Comparison of ENCODE assay signal across 17 mouse cellular contexts in the genomic region with DNA sequence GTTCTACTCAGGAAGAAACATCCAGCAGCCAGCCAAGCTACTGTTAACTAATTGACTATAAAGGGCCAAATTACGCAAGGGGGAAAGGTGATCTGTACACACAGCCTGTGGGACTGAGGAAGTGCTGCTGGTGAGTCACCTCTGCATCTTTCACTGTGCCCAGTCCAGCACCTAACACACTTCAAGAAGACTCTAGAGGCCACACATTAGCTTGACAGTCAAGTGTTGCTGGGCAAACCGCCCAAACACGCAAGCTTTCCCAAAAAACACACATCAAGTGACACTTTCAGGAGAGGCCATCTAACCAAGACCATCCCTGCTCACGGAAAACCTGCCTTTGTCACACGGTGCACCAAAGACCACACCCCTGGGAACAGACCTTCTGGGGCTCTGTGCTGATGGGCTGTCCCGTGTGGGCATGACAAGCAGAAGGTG. TPM values are rescaled to one million over a fixed set of nuclear protein-coding genes. Genes with fewer than 3 reads are reported as not detected.
A peak's percentile ranks its signal among the peaks of the same experiment; 100 is the strongest.
DNase-seq lines count a peak whose midpoint lies in the region; ATAC-seq and TF ChIP-seq lines count a peak whose summit lies in the region.
"Had no signal": no experiment of that assay in that cellular context is flagged by ENCODE, and none has a peak within 500 bp of the region (broad histone marks: within the 10 kb centered on the region; RNA-seq: fewer than 3 reads in every experiment).

No protein-coding gene starts in this region.

- H3K27ac ChIP-seq in kidney, embryonic 16.5 days (ENCODE audit: low read length), result no peak overlapping the region
- H3K27ac ChIP-seq: kidney, embryonic 15.5 days; layer of hippocampus, adult 2 months; limb, embryonic 13.5 days had no signal

- 0 out of 2 replicates have a peak, but pooled peaks cover 3% of the 10 kb centered on the region for H3K4me1 ChIP-seq in lung, adult 2 months (ENCODE audit: control insufficient read depth, insufficient read depth, low read length)
- H3K4me1 ChIP-seq in kidney, embryonic 16.5 days (ENCODE audit: insufficient read depth, low read length), result peaks cover 19% of the 10 kb centered on the region
- H3K4me1 ChIP-seq: limb, embryonic 13.5 days had no signal

- DNase-seq in fat pad, adult 2 months (ENCODE audit: extremely low read depth, low read depth, low spot score), result peak; percentile 62
- peak; percentile 67 for DNase-seq in lung, adult 2 months
- DNase-seq in urinary bladder, postnatal 4 days (ENCODE audit: low spot score in 2 of 2), result no peak
- DNase-seq in thymus, postnatal 14 days, result no peak
- DNase-seq: cerebellum, postnatal 25 days; gastrocnemius, postnatal 14 days; retina, postnatal 1 day; thymus, postnatal 25 days had no signal

- no peak for TF ChIP-seq POLR2A in lung, adult 2 months (IDR thresholded peaks at IDR 0.05; ENCODE audit: borderline replicate concordance, extremely low read depth, low read depth, low read length)

- WGBS in lung, adult 2 months, result 61% methylated on average over 6 of the region's 6 CpGs
- WGBS in kidney, embryonic 16.5 days, result 84% methylated on average over 6 of the region's 6 CpGs

- no peak overlapping the region for H3K4me2 ChIP-seq in kidney, embryonic 16.5 days (replicated peaks; ENCODE audit: low read depth, low read length)
- H3K4me2 ChIP-seq: heart, embryonic 11.5 days; kidney, embryonic 15.5 days; limb, embryonic 13.5 days had no signal

- H3K36me3 ChIP-seq in C2C12 (ENCODE audit: control insufficient read depth, insufficient read depth), result peaks cover 6% of the 10 kb centered on the region
- H3K36me3 ChIP-seq in kidney, embryonic 16.5 days (ENCODE audit: insufficient read depth, low read length), result peaks cover 28% of the 10 kb centered on the region

- ATAC-seq in megakaryocyte progenitor cell, adult 5-6 weeks (replicated peaks; ENCODE audit: poor library complexity), result peak; percentile 49
- ATAC-seq in kidney, embryonic 16.5 days (ENCODE audit: low FRiP score, low TSS enrichment), result no peak
- ATAC-seq: activated CD4-positive, CD25-positive, alpha-beta regulatory T cell, adult 4 months; CD4-positive, CD25-positive, alpha-beta regulatory T cell, adult 4 months had no signal

- H3K79me3 ChIP-seq in C2C12 (ENCODE audit: low read depth), result no peaks in the 10 kb centered on the region

- H3ac ChIP-seq in C2C12 (ENCODE audit: control insufficient read depth, insufficient read length, low read depth), result no peak overlapping the region

- H3K9ac ChIP-seq in kidney, embryonic 16.5 days (replicated peaks; ENCODE audit: low read length), result no peak overlapping the region
- H3K9ac ChIP-seq: kidney, embryonic 15.5 days; limb, embryonic 13.5 days had no signal

- H3K9me3 ChIP-seq in kidney, embryonic 16.5 days (ENCODE audit: low read length), result no peaks in the 10 kb centered on the region
- H3K9me3 ChIP-seq: kidney, embryonic 15.5 days; limb, embryonic 13.5 days had no signal

- H3K27me3 ChIP-seq in C2C12 (ENCODE audit: control insufficient read depth, insufficient read depth, insufficient read length), result no peaks in the 10 kb centered on the region
- no peaks in the 10 kb centered on the region for H3K27me3 ChIP-seq in kidney, embryonic 16.5 days (ENCODE audit: insufficient read depth, low read length)
- H3K27me3 ChIP-seq: kidney, embryonic 15.5 days; limb, embryonic 13.5 days had no signal

- no peaks in the 10 kb centered on the region for H3K79me2 ChIP-seq in C2C12 (ENCODE audit: control insufficient read depth, insufficient read depth)

- TF ChIP-seq CTCF in C2C12 (IDR thresholded peaks at IDR 0.05; ENCODE audit: control insufficient read depth, insufficient read depth, insufficient read length), result no peak
- TF ChIP-seq CTCF in lung, adult 2 months (IDR thresholded peaks at IDR 0.05; ENCODE audit: insufficient read depth, low read length), result no peak

- no peak overlapping the region for H3K4me3 ChIP-seq in C2C12 (ENCODE audit: insufficient read depth, poor library complexity, severe bottlenecking)
- H3K4me3 ChIP-seq in lung, adult 2 months (replicated peaks; ENCODE audit: extremely low read depth, low read depth, low read length), result no peak overlapping the region
- H3K4me3 ChIP-seq in kidney, embryonic 16.5 days (ENCODE audit: low read length), result no peak overlapping the region
- H3K4me3 ChIP-seq: kidney, embryonic 15.5 days; layer of hippocampus, adult 2 months; limb, embryonic 13.5 days had no signal

TF ChIP-seq in C2C12, 6 proteins besides CTCF, POLR2A, EP300 and RAD21:
- TF ChIP-seq MAX (IDR thresholded peaks at IDR 0.05), result no peak
- TF ChIP-seq CEBPB (IDR thresholded peaks at IDR 0.05; ENCODE audit: low read depth), result peak; percentile 75

RNA-seq across cellular contexts. Expression of gene Ccdc57, which starts 34.5 kb away (rescaled TPM):
- polyA plus RNA-seq in C2C12 (2012; fragmentation: generic; extraction: Trizol), result 1.1 TPM
- 2.6 and 2.9 TPM in 2 replicates for polyA plus RNA-seq in lung, adult 2 months (2012; rRNA removed)
- total RNA-seq in megakaryocyte progenitor cell, adult 5-6 weeks (2015), result 4.5 and 6.4 TPM in 2 replicates
- total RNA-seq in megakaryocyte progenitor cell, adult 5-6 weeks (2017), result 6.4 and 8.4 TPM in 2 replicates
- polyA plus RNA-seq in kidney, embryonic 16.5 days (2015; fragmentation: Nextera tagmentation; extraction: Ambion mirVana), result 8.6 and 9.2 TPM in 2 replicates

RNA-seq across cellular contexts. Expression of gene Slc16a3, which starts 50.1 kb away (rescaled TPM):
- 0.89 TPM for polyA plus RNA-seq in C2C12 (2012; fragmentation: generic; extraction: Trizol)
- 20.8 and 28.8 TPM in 2 replicates for polyA plus RNA-seq in lung, adult 2 months (2012; rRNA removed)
- total RNA-seq in megakaryocyte progenitor cell, adult 5-6 weeks (2015), result 4.4 and 5.3 TPM in 2 replicates
- total RNA-seq in megakaryocyte progenitor cell, adult 5-6 weeks (2017), result 6.0 and 7.5 TPM in 2 replicates
- 63.5 and 66.4 TPM in 2 replicates for polyA plus RNA-seq in kidney, embryonic 16.5 days (2015; fragmentation: Nextera tagmentation; extraction: Ambion mirVana)

Comparison
In these comparisons a context has a peak if more than half of its experiments do, and no peak if none do; other contexts are left out.
1. DNase-seq: peak in fat pad, adult 2 months (single experiment) and lung, adult 2 months (single experiment); none in urinary bladder, postnatal 4 days (0 of 2) and thymus, postnatal 14 days (single experiment).
2. RNA of gene Slc16a3, which starts 50.1 kb away (polyA plus RNA-seq): 63.5 to 66.4 TPM in kidney, embryonic 16.5 days and 20.8 to 28.8 TPM in lung, adult 2 months; 0.89 TPM in C2C12 (single experiment); every median in the first group is over 10 times any median in the second.